Mouse (Mus musculus) stomach, embryonic 15.5 days (tissue): ENCODE measurements around the gene Abcf2. TPM values are rescaled to one million over a fixed set of nuclear protein-coding genes. Genes with fewer than 3 reads are reported as not detected.
A peak's percentile ranks its signal among the peaks of the same experiment; 100 is the strongest.

Experiments
- ATAC-seq: fragments of 200-750 bp; cut with Nextera tagmentation; 2 replicates; pipeline ENCODE4 v1.8.0; 2017; ENCODE audit warnings: low read depth, moderate number of reproducible peaks, moderate TSS enrichment; ENCODE audit not compliant: insufficient read depth, low FRiP score
- H3K27ac ChIP-seq: fragments of 300-500 bp; sonication (generic); 2 replicates; pipeline ENCODE4 v1.5.1; 2015; ENCODE audit warnings: mild to moderate bottlenecking, inconsistent platforms
- H3K27me3 ChIP-seq: fragments of 300-500 bp; sonication (generic); replicated peaks from 2 replicates; pipeline ENCODE4 v1.6.1; 2015; ENCODE audit warnings: inconsistent platforms
- H3K36me3 ChIP-seq: fragments of 300-500 bp; sonication (generic); 2 replicates; pipeline ENCODE4 v1.6.1; 2015; ENCODE audit warnings: inconsistent platforms
- H3K4me1 ChIP-seq: fragments of 300-500 bp; sonication (generic); 2 replicates; pipeline ENCODE4 v1.6.1; 2015; ENCODE audit warnings: inconsistent platforms
- H3K4me2 ChIP-seq: fragments of 300-500 bp; sonication (generic); 2 replicates; pipeline ENCODE4 v1.6.1; 2015; ENCODE audit warnings: mild to moderate bottlenecking, inconsistent platforms
- H3K4me3 ChIP-seq: fragments of 300-500 bp; sonication (generic); replicated peaks from 2 replicates; pipeline ENCODE4 v1.5.1; 2015; ENCODE audit warnings: inconsistent platforms
- H3K9ac ChIP-seq: fragments of 300-500 bp; sonication (generic); 2 replicates; pipeline ENCODE4 v1.6.1; 2015; ENCODE audit warnings: inconsistent platforms
- H3K9me3 ChIP-seq: fragments of 300-500 bp; sonication (generic); 2 replicates; pipeline ENCODE4 v1.6.1; 2016; ENCODE audit warnings: inconsistent platforms
- WGBS: fragments of 180-500 bp; shearing (Covaris S2); methylation state at CpG from one replicate; pipeline ENCODE4 v1.1.7; 2015; 5-methylcytosine and 5-hydroxymethylcytosine counted together
- polyA plus RNA-seq: library from polyadenylated mRNA; unstranded; fragments of >200 nt; fragmentation: Nextera tagmentation; extraction: Ambion mirVana; gene quantifications from 2 replicates; pipeline ENCODE4 v1.2.1, GENCODE M21; 2015

Gene Abcf2
- polyA plus RNA-seq, 1 experiment from 2014 or later = 85.9 TPM

GRCm38 (mm10) chr5:24593230-24593629, 16.0 kb upstream of the Abcf2 start:
- WGBS = 84% methylated on average over 10 of the region's 10 CpGs
- Histone ChIP-seq H3K27me3 (no peaks in the 10 kb centered on the region), H3K27ac (no peak overlapping the region), H3K9me3 (no peaks in the 10 kb centered on the region), H3K4me1 (peaks cover 26% of the 10 kb centered on the region), H3K4me2 (no peak overlapping the region), H3K36me3 (peaks cover 38% of the 10 kb centered on the region), H3K4me3 (no peak overlapping the region), H3K9ac (no peak overlapping the region)
- ATAC-seq = no peak

- no peak for ATAC-seq
- Histone ChIP-seq H3K36me3 (peaks cover 40% of the 10 kb centered on the region), H3K4me3 (no peak overlapping the region), H3K27me3 (no peaks in the 10 kb centered on the region), H3K9ac (no peak overlapping the region), H3K4me2 (no peak overlapping the region), H3K27ac (no peak overlapping the region), H3K4me1 (peaks cover 26% of the 10 kb centered on the region), H3K9me3 (no peaks in the 10 kb centered on the region)
- 67% methylated on average over 21 of the region's 21 CpGs for WGBS
Observed at GRCm38 (mm10) chr5:24592471-24593160, 15.3 kb upstream of the Abcf2 start.

GRCm38 (mm10) chr5:24591796-24592470, 14.7 kb upstream of the Abcf2 start:
- Histone ChIP-seq H3K9me3 (no peaks in the 10 kb centered on the region), H3K9ac (no peak overlapping the region), H3K4me1 (peaks cover 29% of the 10 kb centered on the region), H3K4me3 (no peak overlapping the region), H3K27me3 (no peaks in the 10 kb centered on the region), H3K4me2 (peak overlapping the region; percentile 31; the same call in 1 of the 2 replicates), H3K27ac (no peak overlapping the region), H3K36me3 (peaks cover 40% of the 10 kb centered on the region)
- whole genome bisulfite sequencing = 53% methylated on average over 24 of the region's 24 CpGs
- ATAC-seq = no peak

- Histone ChIP-seq H3K4me1 (peaks cover 26% of the 10 kb centered on the region), H3K9me3 (no peaks in the 10 kb centered on the region), H3K36me3 (peaks cover 40% of the 10 kb centered on the region), H3K9ac (0 out of 2 replicates have a peak overlapping the region, but pooled peaks have one; percentile 10), H3K27ac (no peak overlapping the region), H3K27me3 (no peaks in the 10 kb centered on the region), H3K4me2 (peak overlapping the region; percentile 31), H3K4me3 (no peak overlapping the region; the same call in 1 of the 2 replicates)
- ATAC-seq = no peak
- WGBS = 37% methylated on average over 23 of the region's 23 CpGs
Observed at GRCm38 (mm10) chr5:24591268-24591721, 14.0 kb upstream of the Abcf2 start.

- no peaks in the 10 kb centered on the region for H3K27me3 ChIP-seq
- no peak overlapping the region for H3K4me2 ChIP-seq
- no peak overlapping the region for H3K9ac ChIP-seq
- H3K27ac ChIP-seq = no peak overlapping the region
- peaks cover 39% of the 10 kb centered on the region for H3K36me3 ChIP-seq
- no peaks in the 10 kb centered on the region for H3K9me3 ChIP-seq
- 90% methylated on average over 20 of the region's 20 CpGs for WGBS
- no peak overlapping the region for H3K4me3 ChIP-seq
- no peak for ATAC-seq
- peaks cover 27% of the 10 kb centered on the region for H3K4me1 ChIP-seq
Observed at GRCm38 (mm10) chr5:24589511-24590500, 12.5 kb upstream of the Abcf2 start.

GRCm38 (mm10) chr5:24587200-24587577, 9.9 kb upstream of the Abcf2 start:
- Histone ChIP-seq H3K9ac (peak overlapping the region; percentile 63), H3K4me3 (peak overlapping the region; percentile 80), H3K27me3 (no peaks in the 10 kb centered on the region), H3K4me2 (peak overlapping the region; percentile 81), H3K36me3 (peaks cover 20% of the 10 kb centered on the region), H3K27ac (no peak overlapping the region), H3K4me1 (peaks cover 27% of the 10 kb centered on the region), H3K9me3 (no peaks in the 10 kb centered on the region)
- ATAC-seq = no peak
- WGBS = 21% methylated on average over 4 of the region's 4 CpGs

GRCm38 (mm10) chr5:24586547-24587199, 9.4 kb upstream of the Abcf2 start, which contains the start of gene Chpf2:
Gene Chpf2 (plus strand): TSS chr5:24586741.
- ATAC-seq = peak; percentile 85
- H3K4me2 ChIP-seq = peak within 1 kb of the TSS; percentile 81
- peak within 1 kb of the TSS; percentile 80 for H3K4me3 ChIP-seq
- no peaks in the 10 kb centered on the region for H3K27me3 ChIP-seq
- H3K27ac ChIP-seq = peak within 1 kb of the TSS; percentile 70; the same call in 1 of the 2 replicates
- H3K36me3 ChIP-seq = peaks cover 15% of the 10 kb centered on the region; the same call in 1 of the 2 replicates
- no peaks in the 10 kb centered on the region for H3K9me3 ChIP-seq
- peak within 1 kb of the TSS; percentile 63 for H3K9ac ChIP-seq
- peaks cover 24% of the 10 kb centered on the region for H3K4me1 ChIP-seq
- WGBS = 0% methylated on average over 43 of the region's 43 CpGs

GRCm38 (mm10) chr5:24586106-24586505, 8.8 kb upstream of the Abcf2 start:
- H3K9me3 ChIP-seq = no peaks in the 10 kb centered on the region
- no peaks in the 10 kb centered on the region for H3K27me3 ChIP-seq
- H3K27ac ChIP-seq = no peak overlapping the region
- H3K36me3 ChIP-seq = peaks cover 15% of the 10 kb centered on the region; the same call in 1 of the 2 replicates
- no peak for ATAC-seq
- peaks cover 19% of the 10 kb centered on the region for H3K4me1 ChIP-seq
- H3K4me2 ChIP-seq = peak overlapping the region; percentile 81
- 11% methylated on average over 8 of the region's 8 CpGs for whole genome bisulfite sequencing
- peak overlapping the region; percentile 52; the same call in 1 of the 2 replicates for H3K9ac ChIP-seq
- H3K4me3 ChIP-seq = peak overlapping the region; percentile 80

- Histone ChIP-seq H3K9me3 (no peaks in the 10 kb centered on the region), H3K4me3 (peak overlapping the region; percentile 86), H3K27me3 (no peaks in the 10 kb centered on the region), H3K36me3 (peaks cover 14% of the 10 kb centered on the region), H3K27ac (peak overlapping the region; percentile 89), H3K9ac (peak overlapping the region; percentile 46; the same call in 1 of the 2 replicates), H3K4me1 (peaks cover 11% of the 10 kb centered on the region), H3K4me2 (peak overlapping the region; percentile 83)
- ATAC-seq = no peak
- WGBS = 65% methylated on average over 6 of the region's 6 CpGs
Observed at GRCm38 (mm10) chr5:24578109-24578963, 1.1 kb upstream of the Abcf2 start.

- Histone ChIP-seq H3K4me3 (peak overlapping the region; percentile 86), H3K9ac (peak overlapping the region; percentile 75), H3K4me1 (peaks cover 11% of the 10 kb centered on the region), H3K36me3 (peaks cover 30% of the 10 kb centered on the region), H3K4me2 (peak overlapping the region; percentile 83), H3K9me3 (no peaks in the 10 kb centered on the region), H3K27ac (peak overlapping the region; percentile 77), H3K27me3 (no peaks in the 10 kb centered on the region)
- ATAC-seq = peak; percentile 0; the same call in 1 of the 2 replicates
- WGBS = 0% methylated on average over 32 of the region's 32 CpGs
Observed at GRCm38 (mm10) chr5:24576801-24577182, 475 bp downstream of the Abcf2 start.
